Mouse (Mus musculus): ENCODE measurements around the gene Car8.
A peak's percentile ranks its signal among the peaks of the same experiment; 100 is the strongest.
"Not testable (repeated sequence)": the region's sequence is repeated elsewhere in the genome, so short reads cannot be mapped to it uniquely, and the experiment has no call there.

Gene Car8

GRCm38 (mm10) chr4:8201631-8202030 lies 37.2 kb downstream of the Car8 start:
- no peak for DNase-seq

- peak; percentile 62 for DNase-seq
Measured at GRCm38 (mm10) chr4:8200081-8200480, 38.8 kb downstream of the Car8 start.

- DNase-seq, result peak; percentile 46
Measured at GRCm38 (mm10) chr4:8198033-8198432, 40.8 kb downstream of the Car8 start.

DNA sequence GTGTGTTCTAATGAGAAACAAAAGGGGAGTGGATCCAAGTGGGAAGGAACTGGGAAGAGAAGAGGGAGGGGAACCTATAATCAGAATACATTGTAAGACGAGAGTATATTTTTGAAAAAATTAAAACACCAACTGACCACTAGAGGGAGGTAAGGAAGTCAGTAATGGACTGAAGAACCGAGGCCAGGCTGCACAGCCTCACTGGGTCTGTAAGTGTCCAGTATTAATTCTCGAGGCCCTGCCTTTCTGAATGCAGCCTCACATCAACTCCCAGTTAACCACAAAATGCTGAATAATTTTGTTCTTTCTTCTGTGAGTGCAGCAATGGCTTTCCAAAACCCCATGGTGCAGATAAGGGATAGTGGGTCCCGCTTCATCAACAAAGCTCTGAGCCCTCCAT lies 48.4 kb downstream of the Car8 start:
- peak; percentile 31 for DNase-seq

GRCm38 (mm10) chr4:8186921-8187687 lies 51.7 kb downstream of the Car8 start:
- no peak for DNase-seq

GRCm38 (mm10) chr4:8180576-8180975 lies 58.3 kb downstream of the Car8 start:
- no peak for DNase-seq

DNA sequence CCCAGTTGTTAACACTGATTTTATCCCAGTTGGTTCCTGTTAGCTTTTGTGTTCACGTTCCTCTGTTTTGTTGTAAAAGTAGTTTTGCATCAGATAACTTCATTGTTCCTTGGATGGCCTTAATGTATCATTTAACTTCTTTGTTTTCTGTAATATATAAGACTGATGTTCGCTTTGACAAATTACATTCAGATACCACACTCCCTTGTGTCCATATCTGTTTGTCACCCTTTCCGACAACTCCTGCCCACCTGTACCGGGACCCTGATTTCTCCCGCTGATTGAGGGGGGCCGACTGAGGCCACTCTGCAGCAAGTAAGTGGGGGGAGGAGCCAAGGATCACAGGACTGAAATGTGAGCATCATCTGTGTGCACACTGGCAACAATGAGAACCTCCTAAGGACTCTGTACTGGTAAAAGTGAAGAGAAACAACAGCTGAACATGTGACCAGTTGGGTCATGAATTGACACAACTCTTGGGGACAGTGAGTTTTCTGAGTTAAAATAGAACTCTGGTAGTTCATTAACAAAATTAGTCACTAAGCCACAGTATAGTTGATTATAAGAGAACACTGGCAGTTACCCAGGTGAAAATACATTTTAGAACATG lies 84.1 kb downstream of the Car8 start:
- peak; percentile 19 for DNase-seq

GRCm38 (mm10) chr4:8153926-8154325 lies 84.9 kb downstream of the Car8 start:
- DNase-seq, result not testable (repeated sequence)

DNA sequence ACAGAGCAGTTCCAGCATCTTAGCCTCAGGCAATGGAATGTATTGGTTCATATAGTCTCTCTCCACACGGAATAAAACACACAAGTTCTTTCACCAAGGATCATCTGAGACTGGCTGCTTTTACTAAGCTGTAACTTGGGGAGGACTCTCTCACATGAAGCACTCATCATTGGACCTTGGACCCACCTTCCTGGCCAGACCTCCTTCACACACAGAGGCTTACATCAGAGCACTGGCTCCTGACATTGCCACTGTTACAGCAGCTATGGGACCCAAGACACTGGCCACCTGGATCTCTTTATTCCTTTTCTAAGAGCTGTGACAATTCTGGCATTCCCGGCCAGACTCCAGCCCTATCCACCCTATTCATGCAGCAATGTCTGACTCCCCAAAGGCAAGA lies 101.4 kb downstream of the Car8 start:
- DNase-seq, result no peak

DNA sequence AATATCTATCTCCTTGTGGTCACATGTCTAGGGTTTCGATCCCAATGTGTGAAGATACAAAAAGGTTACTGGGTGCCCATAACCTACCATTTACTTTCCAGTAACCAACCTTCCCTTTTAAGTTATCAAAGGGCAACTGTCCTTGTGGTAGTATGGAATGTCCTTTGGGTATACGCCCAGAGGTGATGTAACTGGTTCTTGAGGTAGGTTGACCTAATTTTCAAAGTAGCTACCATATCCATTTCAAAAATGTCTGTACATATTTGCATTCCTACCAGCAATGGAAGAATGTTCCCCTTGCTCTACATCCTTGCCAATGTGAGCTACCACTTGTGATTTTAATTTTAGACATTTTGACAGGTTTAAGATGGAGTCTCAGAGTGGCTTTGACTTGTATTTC lies 106.8 kb downstream of the Car8 start:
- no peak for DNase-seq

DNA sequence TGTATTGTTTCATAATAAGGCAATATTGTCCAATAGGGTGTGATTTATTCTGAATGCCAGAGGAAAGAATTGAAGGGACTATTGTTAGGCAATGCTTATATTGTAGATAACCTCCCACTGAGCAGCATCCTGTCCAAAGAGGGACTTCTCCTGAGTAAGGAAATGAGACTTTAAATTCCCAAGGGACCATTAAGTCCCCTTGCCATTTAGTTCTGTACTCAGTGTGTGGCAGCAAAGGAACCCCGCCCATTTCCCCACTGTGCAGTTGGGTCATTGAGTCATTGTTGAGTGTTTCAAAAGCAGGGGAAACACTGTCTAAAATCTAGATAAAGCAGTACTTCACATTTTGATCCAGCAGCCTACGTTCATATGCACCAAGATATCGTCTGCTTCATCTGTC lies 125.3 kb downstream of the Car8 start:
- DNase-seq, result peak; percentile 36

DNA sequence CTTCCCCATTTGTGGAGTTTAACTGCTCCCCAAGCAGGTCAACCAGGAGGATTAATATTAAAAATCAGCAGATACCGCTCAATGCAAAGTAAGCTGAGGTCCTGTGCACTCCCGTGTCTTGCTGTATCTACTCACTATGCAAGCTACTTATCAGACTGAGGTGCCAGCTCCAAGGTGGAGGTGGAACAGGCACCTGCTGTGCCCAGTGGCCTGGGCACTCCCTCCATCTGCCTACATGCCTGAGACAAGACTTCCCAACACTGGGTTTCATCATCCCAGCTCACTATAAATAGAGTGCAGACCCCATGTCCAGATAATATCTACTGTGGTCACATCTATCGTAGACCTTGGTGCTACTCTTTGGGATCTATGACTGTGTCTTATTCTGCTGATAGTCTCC lies 127.0 kb downstream of the Car8 start:
- no peak for DNase-seq

DNA sequence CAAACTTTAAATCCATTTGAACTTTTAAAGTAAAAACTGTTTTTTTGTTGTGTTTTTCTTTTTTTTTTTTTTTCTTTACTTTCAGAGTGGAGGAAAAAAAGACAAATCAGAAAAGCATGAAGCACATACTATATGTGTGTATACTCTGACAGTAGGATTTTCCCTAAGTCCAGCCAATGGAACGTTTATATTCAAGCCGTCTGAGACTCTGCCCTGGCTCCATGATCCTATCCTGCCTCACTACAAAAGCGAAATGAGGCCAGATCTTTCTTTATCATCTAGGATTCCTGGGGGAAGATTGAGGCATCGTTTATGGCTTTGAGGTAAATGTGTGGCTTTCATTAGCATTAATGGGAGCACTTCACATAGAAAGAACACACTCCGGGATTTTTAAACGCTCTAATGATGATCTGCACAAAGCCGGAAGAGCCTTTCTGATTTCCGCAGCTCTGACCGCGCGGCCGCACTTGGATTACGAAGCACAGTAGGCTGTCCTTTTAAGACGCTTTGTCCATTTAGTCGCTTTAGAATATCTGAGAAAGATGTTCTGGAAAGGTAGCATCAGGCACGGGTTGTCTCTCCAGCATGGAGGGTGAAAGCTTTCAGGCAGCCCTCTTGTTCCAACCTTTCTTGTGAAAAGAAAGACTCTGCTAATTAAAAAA lies 128.8 kb downstream of the Car8 start:
- DNase-seq, result no peak

DNA sequence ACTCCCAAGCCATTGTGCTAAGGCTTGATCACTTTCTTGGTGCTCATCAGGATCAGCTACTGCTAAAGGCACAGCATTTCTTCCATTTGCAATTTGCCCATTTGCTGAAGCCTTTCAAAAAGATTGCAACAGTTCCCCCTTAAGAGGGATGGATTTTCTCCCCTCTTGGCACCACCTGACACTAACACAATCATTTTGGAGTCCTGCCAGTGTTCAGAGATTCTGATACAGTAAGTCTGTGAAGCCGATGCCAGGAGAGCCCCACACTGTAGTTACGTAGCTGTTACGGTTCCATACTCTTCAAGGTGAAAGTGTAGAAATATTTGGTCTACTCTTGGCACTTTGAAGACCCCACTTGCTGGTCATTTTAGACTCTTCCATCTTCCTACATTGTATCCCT lies 137.4 kb downstream of the Car8 start:
- DNase-seq, result no peak

DNA sequence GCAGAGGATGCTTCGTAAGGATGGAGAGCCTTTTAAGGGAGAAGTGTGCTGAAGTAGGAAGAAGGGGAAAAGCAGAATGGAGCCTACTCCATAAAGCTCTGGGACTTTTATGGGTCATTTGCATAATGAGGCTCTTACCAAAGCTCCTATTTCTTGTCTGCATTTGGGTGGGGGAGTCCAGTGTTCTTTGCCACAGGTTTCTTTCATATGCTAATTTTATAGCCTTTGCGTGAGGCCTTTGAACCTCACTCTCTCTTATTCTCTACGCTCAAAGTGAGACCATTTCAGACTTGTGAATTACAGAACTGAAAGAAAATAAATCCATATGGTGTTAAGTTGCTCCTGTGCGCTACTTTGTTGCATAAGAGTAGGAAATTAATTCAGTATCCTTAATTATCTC lies 140.8 kb downstream of the Car8 start:
- DNase-seq, result no peak

GRCm38 (mm10) chr4:8097683-8098082 lies 141.2 kb downstream of the Car8 start:
- no peak for DNase-seq

DNA sequence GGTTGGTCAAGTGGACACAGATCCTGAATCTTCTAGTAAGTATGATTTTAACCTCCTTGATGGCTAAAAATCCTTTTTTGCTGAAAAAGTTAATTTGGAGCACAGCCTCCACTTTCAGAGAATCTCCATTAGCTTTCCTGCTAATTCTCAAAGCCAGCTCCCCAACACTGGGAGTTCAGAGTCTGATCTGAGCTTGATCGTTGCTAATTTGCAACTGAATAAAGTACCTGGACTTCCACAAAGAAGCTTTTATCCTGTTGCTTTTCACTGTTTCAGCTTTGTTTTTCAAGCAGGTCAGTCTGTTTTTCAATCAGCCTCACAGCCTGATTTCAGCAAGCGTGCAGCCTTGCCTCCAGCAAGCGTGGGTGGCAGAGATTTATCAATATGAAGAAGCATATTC lies 145.3 kb downstream of the Car8 start:
- DNase-seq, result not testable (repeated sequence)

All from kidney, adult 9 months (tissue).